Mouse (Mus musculus) heart, postnatal 0 days (tissue): Measurements from ENCODE around the gene Nav1. TPM values are rescaled to one million over a fixed set of nuclear protein-coding genes. Genes with fewer than 3 reads are reported as not detected.
A peak's percentile ranks its signal among the peaks of the same experiment; 100 is the strongest.

Source experiments
- ATAC-seq: fragments of 200-750 bp; cut with Nextera tagmentation; 2 replicates; pipeline ENCODE4 v1.8.0; 2017; ENCODE audit warnings: low read depth, moderate number of reproducible peaks, moderate library complexity; ENCODE audit not compliant: insufficient read depth
- DNase-seq: peaks from one replicate; pipeline ENCODE4 v3.0.0-alpha.2; 2016; ENCODE audit warnings: low spot score
- H3K27ac ChIP-seq: fragments of 300-500 bp; sonication (generic); 2 replicates; pipeline ENCODE4 v1.5.1; 2014; ENCODE audit warnings: low read depth, mild to moderate bottlenecking
- H3K27me3 ChIP-seq: fragments of 300-500 bp; sonication (generic); 2 replicates; pipeline ENCODE4 v1.6.1; 2014; ENCODE audit warnings: low read length, mixed read lengths; ENCODE audit not compliant: control insufficient read depth, insufficient read depth
- H3K36me3 ChIP-seq: fragments of 300-500 bp; sonication (generic); replicated peaks from 2 replicates; pipeline ENCODE4 v1.6.1; 2014; ENCODE audit warnings: low read length, mixed read lengths; ENCODE audit not compliant: control insufficient read depth, insufficient read depth
- H3K4me1 ChIP-seq: fragments of 300-500 bp; sonication (generic); 2 replicates; pipeline ENCODE4 v1.6.1; 2014; ENCODE audit warnings: antibody characterized with exemption; ENCODE audit not compliant: control insufficient read depth, insufficient read depth
- H3K4me2 ChIP-seq: fragments of 300-500 bp; sonication (generic); 2 replicates; pipeline ENCODE4 v1.6.1; 2014; ENCODE audit warnings: low read depth, mild to moderate bottlenecking, low read length, moderate library complexity
- H3K4me3 ChIP-seq: fragments of 300-500 bp; sonication (generic); 2 replicates; pipeline ENCODE4 v1.5.1; 2014; ENCODE audit warnings: low read depth, low read length
- H3K9ac ChIP-seq: fragments of 300-500 bp; sonication (generic); replicated peaks from 2 replicates; pipeline ENCODE4 v1.6.1; 2014; ENCODE audit warnings: low read depth, low read length, mixed read lengths
- H3K9me3 ChIP-seq: fragments of 300-500 bp; sonication (generic); replicated peaks from 2 replicates; pipeline ENCODE4 v1.6.1; 2016; ENCODE audit warnings: low read length; ENCODE audit not compliant: control insufficient read depth
- CTCF ChIP-seq: IDR thresholded peaks from 2 replicates; pipeline ENCODE4 v1.5.1; 2016; ENCODE audit warnings: antibody characterized with exemption, control low read depth, low read depth
- EP300 ChIP-seq: IDR thresholded peaks from 2 replicates; pipeline ENCODE4 v1.6.1; 2016; ENCODE audit warnings: antibody characterized with exemption, low read depth
- WGBS: fragments of 180-500 bp; shearing (Covaris S2); extraction: QIAGEN DNeasy Blood & Tissue Kit; methylation state at CpG from one replicate; pipeline ENCODE4 v1.1.7; 2014; 5-methylcytosine and 5-hydroxymethylcytosine counted together
- polyA plus RNA-seq: library from polyadenylated mRNA; unstranded; fragments of >200 nt; fragmentation: Nextera tagmentation; extraction: Ambion mirVana; gene quantifications from 2 replicates; pipeline ENCODE4 v1.2.1, GENCODE M21; 2015
- total RNA-seq: library from RNA; depleted of rRNA; stranded (reverse); fragments of >200 nt; gene quantifications from 2 replicates; pipeline ENCODE4 v1.2.3, GENCODE M21; 2014; ENCODE audit warnings: low replicate concordance

The Nav1 gene
- total and polyA plus RNA-seq, 2 experiments from 2014 or later = 10.3 to 29.9 TPM

- 17% methylated on average over 20 of the region's 20 CpGs for WGBS
- ATAC-seq = peak; percentile 74
- H3K36me3 ChIP-seq = no peaks in the 10 kb centered on the region
Measured at GRCm38 (mm10) chr1:135615715-135616641, 8.9 kb upstream of the Nav1 start.

GRCm38 (mm10) chr1:135609621-135610020 is 2.5 kb upstream of the Nav1 start:
- TF ChIP-seq EP300 (no peak), CTCF (no peak)
- no peaks in the 10 kb centered on the region for H3K27me3 ChIP-seq
- H3K36me3 ChIP-seq = 0 out of 2 replicates have a peak, but pooled peaks cover 5% of the 10 kb centered on the region
- no peaks in the 10 kb centered on the region for H3K9me3 ChIP-seq
- 71% methylated on average over 4 of the region's 4 CpGs for WGBS
- no peak overlapping the region for H3K4me3 ChIP-seq
- H3K9ac ChIP-seq = no peak overlapping the region
- DNase-seq = no peak
- ATAC-seq = no peak
- H3K4me1 ChIP-seq = no peaks in the 10 kb centered on the region
- H3K27ac ChIP-seq = no peak overlapping the region
- H3K4me2 ChIP-seq = no peak overlapping the region

More at GRCm38 (mm10) chr1:135615715-135616641, 8.9 kb upstream of the Nav1 start:
- no peaks in the 10 kb centered on the region for H3K27me3 ChIP-seq
- H3K9ac ChIP-seq = no peak overlapping the region
- TF ChIP-seq EP300 (no peak), CTCF (no peak)
- no peak overlapping the region for H3K4me3 ChIP-seq
- H3K4me1 ChIP-seq = peaks cover 4% of the 10 kb centered on the region; the same call in 1 of the 2 replicates
- no peak overlapping the region for H3K27ac ChIP-seq
- peak; percentile 72 for DNase-seq
- H3K4me2 ChIP-seq = no peak overlapping the region
- H3K9me3 ChIP-seq = no peaks in the 10 kb centered on the region

DNA sequence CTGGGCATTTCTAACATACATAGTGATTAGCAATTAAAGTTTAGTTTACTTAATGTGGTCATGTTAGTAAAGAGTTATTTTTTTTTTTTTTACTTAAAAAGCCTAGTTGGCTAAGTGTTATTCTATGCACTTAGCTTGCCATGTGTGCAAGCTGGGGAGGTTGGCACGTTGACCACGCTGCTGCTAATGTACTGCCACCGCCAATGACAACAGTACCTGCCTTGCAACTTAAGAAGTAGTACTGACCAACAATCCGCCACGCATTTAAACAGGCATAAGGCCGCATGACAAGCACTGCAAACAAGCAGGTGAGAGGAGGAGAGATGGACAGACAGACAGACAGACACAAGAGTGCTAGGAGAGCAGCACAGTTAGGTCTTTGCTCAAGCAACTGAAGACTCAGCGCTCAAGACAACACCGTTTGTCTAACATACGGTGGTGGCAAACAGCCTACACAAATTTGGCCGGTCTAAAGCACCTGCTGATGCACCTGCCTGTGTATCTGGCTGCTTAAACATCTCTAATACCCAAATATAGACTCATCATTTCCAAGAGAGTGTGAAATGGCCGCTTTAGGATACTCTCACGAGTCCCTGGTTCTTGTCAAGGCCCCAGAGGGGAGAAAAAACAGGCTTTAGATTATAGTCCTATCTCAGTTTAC is 610 bp downstream of the Nav1 start:
- ATAC-seq = no peak
- 91% methylated on average over 12 of the region's 12 CpGs for WGBS

GRCm38 (mm10) chr1:135605530-135605929 is 1.6 kb downstream of the Nav1 start:
- no peak for TF ChIP-seq EP300
- TF ChIP-seq CTCF = no peak
- Histone ChIP-seq H3K36me3 (0 out of 2 replicates have a peak, but pooled peaks cover 9% of the 10 kb centered on the region), H3K9ac (no peak overlapping the region)

More for the DNA sequence above, 610 bp downstream of the Nav1 start:
- TF ChIP-seq CTCF = no peak
- TF ChIP-seq EP300 = no peak
- Histone ChIP-seq H3K9ac (no peak overlapping the region), H3K9me3 (no peaks in the 10 kb centered on the region), H3K36me3 (0 out of 2 replicates have a peak, but pooled peaks cover 9% of the 10 kb centered on the region), H3K4me1 (no peaks in the 10 kb centered on the region), H3K27me3 (no peaks in the 10 kb centered on the region), H3K4me3 (no peak overlapping the region), H3K4me2 (no peak overlapping the region), H3K27ac (no peak overlapping the region)
- no peak for DNase-seq

DNA sequence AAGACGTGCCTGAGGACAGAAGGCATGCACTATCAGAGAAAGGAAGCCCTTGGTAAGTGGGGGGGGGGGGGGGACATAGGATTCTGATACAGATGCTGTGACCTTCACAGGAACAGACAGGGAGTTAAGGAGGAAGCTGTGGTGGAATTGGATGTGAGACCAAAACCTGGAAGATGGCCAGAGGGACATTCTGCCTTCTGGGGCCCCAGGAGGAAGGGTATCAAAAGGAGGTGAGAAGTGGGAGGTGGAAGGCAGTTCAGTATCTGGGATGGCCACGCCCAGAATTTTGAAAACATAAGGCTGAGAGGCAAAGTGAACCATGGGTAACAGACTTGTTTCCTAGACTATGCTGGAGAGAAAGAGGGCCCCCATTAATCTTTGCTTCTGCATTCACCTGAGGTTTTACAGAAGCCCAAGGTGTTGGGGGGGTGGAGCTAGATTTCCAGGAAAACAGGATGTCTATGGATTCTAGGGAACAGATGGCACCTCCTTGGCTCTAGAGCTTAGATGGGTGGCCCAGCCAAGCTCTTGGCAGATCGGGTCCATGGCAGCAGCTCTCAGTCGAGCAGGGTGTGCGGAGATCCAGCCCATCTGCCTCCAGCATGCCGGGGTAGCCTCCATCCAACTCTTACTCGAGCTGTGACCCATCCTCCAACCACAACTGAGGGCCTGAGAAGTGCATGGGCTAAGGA is 2.6 kb downstream of the Nav1 start:
- TF ChIP-seq EP300 = no peak
- TF ChIP-seq CTCF = no peak
- Histone ChIP-seq H3K36me3 (0 out of 2 replicates have a peak, but pooled peaks cover 9% of the 10 kb centered on the region), H3K27me3 (no peaks in the 10 kb centered on the region), H3K4me3 (no peak overlapping the region), H3K4me1 (peaks cover 2% of the 10 kb centered on the region; the same call in 1 of the 2 replicates), H3K9ac (no peak overlapping the region), H3K27ac (no peak overlapping the region), H3K4me2 (no peak overlapping the region), H3K9me3 (no peaks in the 10 kb centered on the region)
- ATAC-seq (no peak), DNase-seq (no peak)
- WGBS = 75% methylated on average over 7 of the region's 7 CpGs

More at GRCm38 (mm10) chr1:135605530-135605929, 1.6 kb downstream of the Nav1 start:
- ATAC-seq (no peak), DNase-seq (no peak)
- 80% methylated on average over 5 of the region's 5 CpGs for WGBS
- H3K27ac ChIP-seq = no peak overlapping the region
- no peak overlapping the region for H3K4me2 ChIP-seq
- H3K27me3 ChIP-seq = no peaks in the 10 kb centered on the region
- no peak overlapping the region for H3K4me3 ChIP-seq
- H3K9me3 ChIP-seq = no peaks in the 10 kb centered on the region
- H3K4me1 ChIP-seq = peaks cover 2% of the 10 kb centered on the region; the same call in 1 of the 2 replicates
